Mouse (Mus musculus): ENCODE measurements around the gene Tigar. TPM values are rescaled to one million over a fixed set of nuclear protein-coding genes. Genes with fewer than 3 reads are reported as not detected.

The Tigar gene
- polyA plus RNA-seq, 1 experiment from 2014 or later, result 1.8 TPM

Other genes with a start within 250 kb of the Tigar start
- 0.30 and 0.35 TPM in 2 replicates for gene Dyrk4, start 187.7 kb downstream of the Tigar start, polyA plus RNA-seq (2014; fragmentation: Nextera tagmentation; extraction: Ambion mirVana)
- 41.3 and 47.6 TPM in 2 replicates for gene Rad51ap1, start 170.0 kb downstream of the Tigar start, polyA plus RNA-seq (2014; fragmentation: Nextera tagmentation; extraction: Ambion mirVana)
- 15.2 TPM in 2 replicates for gene D6Wsu163e, start 169.6 kb downstream of the Tigar start, polyA plus RNA-seq (2014; fragmentation: Nextera tagmentation; extraction: Ambion mirVana)
- gene Fgf6, start 94.0 kb downstream of the Tigar start, polyA plus RNA-seq (2014; fragmentation: Nextera tagmentation; extraction: Ambion mirVana), result 3.5 and 4.8 TPM in 2 replicates
- gene Fgf23, start 36.7 kb downstream of the Tigar start, polyA plus RNA-seq (2014; fragmentation: Nextera tagmentation; extraction: Ambion mirVana), result not detected in 2 replicates
- 757 and 796 TPM in 2 replicates for gene Ccnd2, start 42.6 kb upstream of the Tigar start, polyA plus RNA-seq (2014; fragmentation: Nextera tagmentation; extraction: Ambion mirVana)